Mouse (Mus musculus) G1E (cell line): Measurements from ENCODE around the gene Acads. TPM values are rescaled to one million over a fixed set of nuclear protein-coding genes. Genes with fewer than 3 reads are reported as not detected.
A peak's percentile ranks its signal among the peaks of the same experiment; 100 is the strongest.
"Not testable (repeated sequence)": the region's sequence is repeated elsewhere in the genome, so short reads cannot be mapped to it uniquely, and the experiment has no call there.

ENCODE experiments used
- ATAC-seq: 2 replicates; pipeline ENCODE4 v1.8.0; 2016; ENCODE audit warnings: mild to moderate bottlenecking; ENCODE audit not compliant: insufficient number of reproducible peaks, poor library complexity, low FRiP score, severe bottlenecking; ENCODE audit errors: extremely low read depth
- DNase-seq: peaks from one replicate; pipeline ENCODE4 v3.0.0; 2012; ENCODE audit warnings: low spot score
- H3K27me3 ChIP-seq: 2 replicates; pipeline ENCODE4 v1.6.1; 2012; ENCODE audit warnings: mild to moderate bottlenecking, low read length, inconsistent platforms; ENCODE audit not compliant: insufficient read depth
- H3K36me3 ChIP-seq: replicated peaks from 2 replicates; pipeline ENCODE3; 2012; ENCODE audit warnings: mild to moderate bottlenecking, inconsistent platforms
- H3K4me1 ChIP-seq: 2 replicates; pipeline ENCODE4 v1.6.1; 2012; ENCODE audit warnings: low read depth, low read length, inconsistent platforms, mixed read lengths; ENCODE audit not compliant: insufficient read depth
- H3K4me3 ChIP-seq: 2 replicates; pipeline ENCODE4 v1.5.1; 2012; ENCODE audit warnings: low read depth, mild to moderate bottlenecking, inconsistent platforms, low read length, moderate library complexity, mixed read lengths
- H3K9me3 ChIP-seq: replicated peaks from 2 replicates; pipeline ENCODE4 v1.6.1; 2012; ENCODE audit warnings: inconsistent platforms
- CTCF ChIP-seq: IDR thresholded peaks from 2 replicates; pipeline ENCODE4 v1.5.1; 2012; ENCODE audit warnings: low read depth, low read length, inconsistent platforms, mixed read lengths
- GATA1 ChIP-seq: IDR thresholded peaks from 2 replicates; pipeline ENCODE4 v1.6.1; 2012; ENCODE audit warnings: borderline replicate concordance, low read length, inconsistent platforms, mixed read lengths
- GATA2 ChIP-seq: IDR thresholded peaks from 2 replicates; pipeline ENCODE4 v1.6.1; 2012; ENCODE audit warnings: low read depth, low read length, inconsistent platforms, borderline replicate concordance
- POLR2AphosphoS5 ChIP-seq: IDR thresholded peaks from 2 replicates; pipeline ENCODE4 v1.6.1; 2012; ENCODE audit warnings: low read depth, low read length, inconsistent platforms; ENCODE audit not compliant: insufficient replicate concordance
- TAL1 ChIP-seq: conservative IDR thresholded peaks from 2 replicates; pipeline ENCODE4 v1.6.1; 2012; ENCODE audit warnings: low read depth, low read length, inconsistent platforms, mixed read lengths
- polyA plus RNA-seq: library from polyadenylated mRNA; stranded (reverse); fragments of >175 nt; gene quantifications from 2 replicates; pipeline ENCODE4 v1.2.3, GENCODE M21; 2012
- total RNA-seq, 2 experiments: library from RNA; stranded (forward) in 1 of 2; stranded (reverse) in 1 of 2; fragments of 200-1000 nt in 1 of 2; fragments of >200 nt in 1 of 2; fragmentation: Nextera tagmentation in 1 of 2; gene quantifications; 2 replicates each; pipeline ENCODE4 v1.2.3; 2014 to 2017

Gene Acads
- 23.4 and 28.1 TPM in 2 replicates for total RNA-seq (2014; fragmentation: Nextera tagmentation)
- total RNA-seq (2017), result 23.0 and 26.3 TPM in 2 replicates
- 62.6 and 63.4 TPM in 2 replicates for polyA plus RNA-seq

GRCm38 (mm10) chr5:115118961-115119570 lies at the start of gene Acads:
Gene Acads (minus strand): TSS chr5:115119346.
- Histone ChIP-seq H3K27me3 (no peaks in the 10 kb centered on the region), H3K36me3 (peaks cover 58% of the 10 kb centered on the region), H3K4me1 (peaks cover 19% of the 10 kb centered on the region), H3K9me3 (peaks cover 3% of the 10 kb centered on the region; the same call in 1 of the 2 replicates), H3K4me3 (peak within 1 kb of the TSS; percentile 78)
- no peak for TF ChIP-seq TAL1
- TF ChIP-seq GATA2, result no peak
- TF ChIP-seq CTCF, result no peak
- TF ChIP-seq GATA1, result no peak
- TF ChIP-seq POLR2AphosphoS5, result no peak
- ATAC-seq (peak; percentile 85), DNase-seq (peak; percentile 99)

DNA sequence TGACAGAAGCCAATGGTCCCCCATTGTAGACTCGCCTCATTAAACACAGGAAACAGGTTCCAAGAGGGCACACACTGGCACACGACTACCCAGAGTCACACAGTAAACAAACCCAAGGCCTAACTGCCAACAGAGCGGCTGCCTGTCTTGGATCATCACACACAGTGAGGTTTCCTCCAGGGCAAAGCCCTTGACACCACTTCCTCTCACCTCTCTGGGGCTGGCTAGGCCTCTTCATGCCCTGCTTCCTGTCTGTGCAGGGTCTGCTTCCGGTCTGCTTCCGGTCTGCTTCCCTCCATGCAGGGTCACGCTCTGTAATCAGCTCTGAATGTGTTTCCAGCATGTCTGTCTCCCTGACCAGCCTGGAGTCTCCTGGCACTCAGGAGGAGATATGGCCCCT lies 48.2 kb upstream of the Acads start:
- no peak for TF ChIP-seq POLR2AphosphoS5
- TF ChIP-seq CTCF, result no peak
- no peak for TF ChIP-seq TAL1
- no peak for TF ChIP-seq GATA1
- Histone ChIP-seq H3K9me3 (no peaks in the 10 kb centered on the region), H3K4me3 (no peak overlapping the region), H3K4me1 (peaks cover 37% of the 10 kb centered on the region), H3K36me3 (no peaks in the 10 kb centered on the region), H3K27me3 (peaks cover 13% of the 10 kb centered on the region)
- ATAC-seq (no peak), DNase-seq (no peak)

DNA sequence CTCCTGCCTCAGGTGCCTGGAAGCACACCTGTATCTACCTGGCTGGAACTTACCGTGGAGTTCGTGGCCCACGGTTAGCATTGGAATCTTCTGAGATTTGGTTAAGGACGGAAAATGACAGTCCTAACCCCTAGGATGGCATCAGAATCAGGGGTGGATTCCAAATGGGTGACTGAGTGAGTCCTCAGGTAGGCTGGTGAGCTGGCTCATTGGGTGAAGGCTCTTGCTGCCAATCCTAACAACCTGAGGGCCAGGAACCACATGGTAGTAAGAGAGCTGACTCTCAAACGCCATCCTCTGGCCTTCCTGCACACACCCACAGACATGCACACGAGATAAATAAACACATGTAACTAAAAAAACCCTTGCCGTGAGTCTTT lies 47.7 kb upstream of the Acads start:
- ATAC-seq (no peak), DNase-seq (no peak)
- Histone ChIP-seq H3K4me1 (peaks cover 43% of the 10 kb centered on the region), H3K36me3 (no peaks in the 10 kb centered on the region), H3K27me3 (peaks cover 8% of the 10 kb centered on the region; the same call in 1 of the 2 replicates), H3K4me3 (no peak overlapping the region), H3K9me3 (no peaks in the 10 kb centered on the region)
- TF ChIP-seq TAL1, result no peak
- TF ChIP-seq POLR2AphosphoS5, result no peak
- TF ChIP-seq GATA2, result no peak
- TF ChIP-seq GATA1, result no peak
- no peak for TF ChIP-seq CTCF

DNA sequence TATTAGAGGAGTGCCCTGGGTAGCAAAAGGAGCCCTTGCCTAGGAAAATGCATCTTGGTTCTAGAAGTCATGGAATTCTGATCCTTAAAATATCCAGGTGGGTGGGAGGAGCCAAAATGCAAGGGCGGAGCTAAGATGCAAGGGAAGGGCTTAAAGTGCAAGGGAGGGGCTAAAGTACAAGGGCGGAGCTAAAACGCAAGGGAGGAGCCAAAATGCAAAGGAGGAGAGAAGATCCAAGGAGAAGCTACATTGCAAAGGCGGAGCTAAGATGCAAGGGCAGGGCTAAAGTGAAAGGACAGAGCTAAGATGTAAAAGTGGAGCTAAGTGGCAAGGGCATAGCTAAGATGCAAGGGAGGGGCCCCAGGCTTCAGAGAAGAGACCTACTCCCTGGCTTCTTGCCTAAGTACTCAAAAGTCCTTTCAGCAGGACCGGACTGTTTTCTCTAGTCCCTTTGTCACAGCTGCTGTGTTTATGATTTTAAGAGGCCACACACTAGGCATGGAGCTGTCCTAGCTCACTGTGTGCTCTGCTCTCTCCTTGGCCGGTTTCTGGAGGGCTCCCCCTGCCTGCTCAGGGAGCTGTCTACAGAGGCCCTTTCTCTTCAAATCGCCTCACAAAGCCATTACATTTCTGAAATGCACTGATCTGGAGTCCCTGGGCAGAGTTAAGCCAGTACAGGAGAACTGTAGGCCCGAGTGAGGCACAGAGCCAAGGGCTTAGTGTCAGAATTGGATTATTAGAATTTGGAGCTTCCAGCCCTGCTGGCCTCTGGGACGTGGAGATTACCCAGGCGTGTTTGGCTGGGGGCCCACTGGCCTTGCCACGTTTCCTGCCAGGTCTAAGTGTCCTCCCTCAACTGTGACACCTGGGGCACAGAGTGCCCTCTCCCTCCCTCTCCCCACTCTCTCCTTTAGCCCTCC lies 47.0 kb upstream of the Acads start:
- Histone ChIP-seq H3K9me3 (no peaks in the 10 kb centered on the region), H3K36me3 (no peaks in the 10 kb centered on the region), H3K27me3 (peaks cover 8% of the 10 kb centered on the region; the same call in 1 of the 2 replicates), H3K4me1 (peaks cover 47% of the 10 kb centered on the region), H3K4me3 (no peak overlapping the region)
- TF ChIP-seq GATA2 (no peak), GATA1 (no peak), CTCF (no peak), POLR2AphosphoS5 (no peak), TAL1 (no peak)
- DNase-seq, result no peak
- no peak for ATAC-seq

- TF ChIP-seq GATA2 (no peak), POLR2AphosphoS5 (no peak), GATA1 (no peak), CTCF (no peak), TAL1 (no peak)
- H3K9me3 ChIP-seq, result no peaks in the 10 kb centered on the region
- no peaks in the 10 kb centered on the region for H3K36me3 ChIP-seq
- peaks cover 6% of the 10 kb centered on the region; the same call in 1 of the 2 replicates for H3K27me3 ChIP-seq
- no peak for ATAC-seq
- DNase-seq, result no peak
- peaks cover 55% of the 10 kb centered on the region for H3K4me1 ChIP-seq
- no peak overlapping the region for H3K4me3 ChIP-seq
Measured at GRCm38 (mm10) chr5:115165351-115165750, 46.2 kb upstream of the Acads start.

- DNase-seq, ATAC-seq, H3K4me3 ChIP-seq, H3K9me3 ChIP-seq, H3K27me3 ChIP-seq, H3K36me3 ChIP-seq: not testable (repeated sequence)
- H3K4me1 ChIP-seq, result peaks cover 64% of the 10 kb centered on the region
Measured at GRCm38 (mm10) chr5:115164446-115164845, 45.3 kb upstream of the Acads start.
